Mouse (Mus musculus) thymus, postnatal 4 days (tissue): ENCODE data around the gene Slc5a5.

Source experiments
- DNase-seq: peaks from one replicate; pipeline ENCODE4 v3.0.0; 2021

Slc5a5 gene

DNA sequence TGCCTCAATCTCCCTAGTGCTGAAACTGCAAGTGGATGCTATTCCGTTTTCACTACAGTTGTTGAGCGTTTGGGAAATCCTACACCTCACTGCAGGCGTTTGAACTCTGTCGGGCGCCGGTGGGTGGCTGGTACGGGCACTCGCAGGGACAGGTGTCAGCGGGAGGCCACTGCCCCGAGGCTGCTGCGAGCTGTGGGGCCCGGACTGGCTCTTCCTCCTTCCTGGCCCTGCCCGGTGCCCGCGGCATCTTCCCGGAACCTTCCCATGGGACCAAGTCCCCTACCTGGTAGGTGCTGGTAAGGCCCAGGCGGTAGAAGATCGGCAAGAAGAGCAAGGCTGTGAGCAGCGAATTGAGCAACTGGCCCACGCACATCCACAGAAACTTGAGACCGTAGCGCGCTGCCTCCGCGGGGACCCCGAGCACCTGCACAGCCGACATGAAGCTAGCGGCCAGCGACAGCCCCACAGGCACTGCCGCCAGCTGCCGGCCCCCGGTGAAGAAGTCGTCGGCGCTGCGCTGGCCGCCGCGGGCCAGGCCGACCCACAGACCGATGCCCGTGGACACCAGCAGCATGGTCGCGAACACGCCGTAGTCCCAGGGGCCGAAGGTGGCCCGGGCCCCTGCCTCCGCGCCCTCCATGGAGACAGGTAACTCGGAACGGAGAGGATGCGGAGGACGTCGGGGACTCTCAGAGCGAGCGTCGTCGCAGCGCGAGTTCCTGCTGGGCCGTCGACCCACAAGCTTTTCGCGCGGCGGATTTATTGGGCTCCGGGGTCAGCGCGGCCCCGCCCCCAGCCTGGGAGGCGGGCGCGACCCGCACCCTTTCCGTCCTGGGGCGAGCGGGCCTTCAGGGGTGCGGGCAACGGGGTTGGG lies at the start of gene Slc5a5:
Slc5a5 (minus strand) TSS at position 736 of the 874 bp plus-strand sequence.
- no peak for DNase-seq

- DNase-seq = peak; percentile 20
These were observed 48.9 kb upstream of the Slc5a5 start for GRCm38 (mm10) chr8:70941478-70941877.

- DNase-seq = no peak
These were observed 44.6 kb upstream of the Slc5a5 start for GRCm38 (mm10) chr8:70937200-70937599.

DNA sequence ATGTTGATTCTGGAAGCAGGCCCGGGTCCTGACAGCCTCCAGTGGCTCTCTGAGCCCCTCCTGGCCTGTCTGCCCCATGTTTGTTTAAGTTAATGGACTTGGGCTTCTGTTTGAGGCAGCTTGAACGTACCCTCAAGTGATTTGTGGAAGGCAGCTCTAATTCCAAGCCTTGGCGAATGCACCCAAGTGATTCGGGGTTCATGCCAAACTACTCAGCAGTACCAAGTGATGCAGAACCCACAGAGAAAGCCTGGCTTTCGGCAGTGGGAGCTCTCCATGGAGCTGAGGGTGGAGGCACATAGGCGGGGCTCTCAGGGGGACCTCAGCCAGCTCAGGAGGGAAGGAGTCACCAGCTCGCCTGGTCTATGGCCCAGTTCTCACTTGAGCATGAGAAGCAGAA lies 42.2 kb upstream of the Slc5a5 start:
- no peak for DNase-seq

- no peak for DNase-seq
These were observed 40.5 kb upstream of the Slc5a5 start for GRCm38 (mm10) chr8:70933036-70933435.

GRCm38 (mm10) chr8:70931731-70932130 lies 39.2 kb upstream of the Slc5a5 start:
- DNase-seq = no peak

- DNase-seq = peak; percentile 1
These were observed 36.3 kb upstream of the Slc5a5 start for GRCm38 (mm10) chr8:70928778-70929322.

- peak; percentile 1 for DNase-seq
These were observed 35.5 kb upstream of the Slc5a5 start for GRCm38 (mm10) chr8:70928096-70928495.

DNA sequence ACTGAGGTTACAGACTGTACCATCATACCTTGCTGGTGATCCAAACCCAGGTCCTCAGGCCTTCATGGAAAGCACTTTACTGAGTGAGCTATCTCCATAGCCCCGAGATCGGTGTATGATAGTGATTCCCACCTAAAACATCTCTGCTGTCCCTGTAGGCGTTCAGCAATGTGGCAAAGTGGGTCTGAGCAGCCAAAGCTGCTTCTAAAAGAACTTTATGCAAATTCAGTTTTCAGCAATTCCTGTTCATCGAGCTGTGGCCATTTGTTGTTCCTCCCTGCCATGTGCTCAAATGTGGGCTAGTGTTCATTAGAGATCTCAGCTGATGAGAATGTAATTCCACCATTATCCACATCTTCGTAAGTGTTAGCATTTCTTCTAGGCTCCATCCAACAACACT lies 33.8 kb upstream of the Slc5a5 start:
- DNase-seq = no peak

DNA sequence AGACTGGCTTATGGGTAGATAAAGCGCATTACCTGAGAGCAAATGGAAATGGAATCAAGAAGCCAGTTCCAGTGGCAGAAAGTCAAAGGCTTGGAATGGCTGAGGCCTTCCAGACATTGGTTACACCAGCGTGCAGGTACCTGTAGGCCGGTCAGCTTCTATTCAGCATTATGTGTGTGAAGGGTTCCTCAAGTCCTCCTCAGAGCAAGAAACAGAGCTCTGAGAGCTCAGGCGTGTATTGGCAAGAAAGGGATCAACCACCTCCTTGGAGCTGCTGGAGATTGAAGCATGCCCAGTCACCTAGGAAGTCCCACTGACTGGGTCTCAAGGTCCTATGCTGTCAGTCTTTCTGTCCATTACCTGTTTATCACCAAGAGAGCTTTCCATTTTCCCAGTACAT lies 33.2 kb upstream of the Slc5a5 start:
- DNase-seq = no peak

GRCm38 (mm10) chr8:70924151-70924550 lies 31.6 kb upstream of the Slc5a5 start:
- no peak for DNase-seq

GRCm38 (mm10) chr8:70920049-70920922 lies 27.7 kb upstream of the Slc5a5 start:
- DNase-seq = peak; percentile 14

GRCm38 (mm10) chr8:70914704-70915103 lies 22.1 kb upstream of the Slc5a5 start:
- DNase-seq = no peak

GRCm38 (mm10) chr8:70913523-70913922 lies 21.0 kb upstream of the Slc5a5 start:
- DNase-seq = no peak

DNA sequence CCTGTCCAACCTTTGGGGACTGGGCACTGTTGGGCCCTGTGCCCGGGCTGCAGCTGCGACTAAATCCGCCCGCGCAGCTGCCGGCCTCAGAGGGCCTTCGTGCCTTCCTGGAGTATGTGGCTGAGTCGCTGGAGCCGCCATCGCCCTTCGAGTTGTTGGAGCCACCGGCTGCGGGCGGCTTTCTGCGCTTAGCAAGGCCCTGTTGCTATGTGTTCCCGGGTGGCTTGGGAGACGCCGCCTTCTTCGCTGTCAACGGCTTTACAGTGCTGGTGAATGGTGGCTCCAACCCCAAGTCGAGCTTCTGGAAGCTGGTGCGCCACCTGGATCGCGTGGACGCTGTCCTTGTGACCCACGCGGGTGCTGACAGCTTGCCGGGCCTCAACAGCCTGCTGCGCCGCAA lies 20.4 kb upstream of the Slc5a5 start:
- no peak for DNase-seq

DNA sequence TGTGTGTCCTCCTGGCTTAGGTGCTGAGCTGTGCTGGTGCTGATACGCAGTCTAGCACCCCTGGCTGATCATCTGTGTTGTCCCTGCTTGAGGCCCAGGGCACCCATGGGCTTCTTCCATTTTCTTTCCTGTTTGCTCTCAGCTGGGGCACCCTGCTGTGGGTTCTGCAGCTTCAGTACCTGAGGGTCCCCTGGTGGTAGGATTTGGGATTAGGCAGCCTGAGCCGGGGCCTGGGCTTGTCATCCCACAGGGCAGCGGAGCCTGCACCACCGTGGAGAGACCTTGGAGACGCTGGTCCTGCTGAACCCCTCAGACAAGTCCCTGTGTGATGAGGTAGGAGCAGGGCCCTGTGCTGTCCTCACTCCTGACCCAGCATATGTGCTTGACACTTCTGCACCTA lies 19.0 kb upstream of the Slc5a5 start:
- DNase-seq = peak; percentile 45

GRCm38 (mm10) chr8:70907518-70907917 lies 15.0 kb upstream of the Slc5a5 start:
- DNase-seq = no peak

DNA sequence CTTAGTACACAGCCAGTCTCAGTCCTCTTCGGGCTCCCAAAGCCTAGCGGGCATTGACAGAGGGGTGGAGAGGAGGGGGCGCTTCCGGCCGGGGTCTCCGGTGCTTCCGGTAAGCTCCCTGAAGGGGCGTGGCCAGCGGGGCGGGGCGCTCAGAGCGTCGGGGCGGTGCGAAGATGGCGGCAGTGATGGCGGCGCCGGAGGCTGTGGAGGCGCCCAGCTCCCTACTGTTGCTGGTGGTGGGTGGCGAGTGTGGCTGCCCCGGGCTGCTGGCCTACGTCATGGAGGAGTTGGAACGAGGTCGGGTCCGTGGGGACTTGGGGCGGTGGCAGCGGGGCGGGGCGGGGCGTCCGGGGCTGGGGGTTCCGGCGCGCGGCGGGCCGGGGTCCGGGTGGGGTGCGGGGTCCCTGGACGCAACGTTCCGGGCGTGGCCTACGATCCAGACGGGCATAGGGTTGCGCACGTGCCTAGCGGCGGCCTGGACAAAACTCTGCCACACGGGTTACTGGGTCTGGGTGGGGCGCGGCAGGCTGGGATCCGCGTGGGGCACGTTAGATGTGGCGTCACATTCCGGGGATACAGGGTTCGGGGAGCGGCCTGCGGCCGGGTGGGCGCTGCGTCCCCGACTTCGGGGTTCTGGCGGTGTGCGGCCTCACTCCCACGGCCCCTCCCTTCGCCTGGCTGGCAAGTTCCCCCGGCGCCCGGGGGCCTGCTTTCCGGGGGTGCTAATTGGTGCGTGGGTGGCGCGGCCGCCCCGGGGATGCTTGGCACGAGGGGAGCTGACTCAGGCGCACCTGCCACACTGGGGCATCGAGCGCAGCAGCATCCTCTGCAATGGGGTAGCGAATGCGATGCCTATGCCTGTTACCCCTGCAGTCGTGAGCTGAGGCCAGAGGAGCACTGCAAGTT lies 13.5 kb upstream of the Slc5a5 start, which contains the start of gene Map1s:
Map1s (plus strand) TSS at position 102 of the 906 bp plus-strand sequence.
- peak; percentile 97 for DNase-seq

DNA sequence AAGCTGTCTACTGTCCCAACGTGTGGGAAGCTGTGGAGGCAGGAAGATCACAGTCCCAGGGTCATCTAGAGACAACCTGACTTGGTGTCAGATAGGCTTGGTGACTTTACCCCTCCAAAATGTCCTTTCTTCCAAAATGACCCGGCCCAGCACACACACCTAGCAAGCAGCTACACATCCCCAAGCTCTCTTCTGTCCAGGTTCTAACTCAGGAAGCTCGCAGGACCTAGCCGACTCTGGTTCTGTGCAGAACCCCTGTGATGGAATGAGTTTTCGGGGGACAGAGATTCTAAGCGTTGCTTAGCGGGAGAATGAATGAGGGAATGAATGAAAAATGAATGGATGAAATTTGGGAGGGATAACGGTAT lies 12.9 kb upstream of the Slc5a5 start:
- no peak for DNase-seq

GRCm38 (mm10) chr8:70904532-70904931 lies 12.0 kb upstream of the Slc5a5 start:
- DNase-seq = no peak

GRCm38 (mm10) chr8:70903582-70903981 lies 11.0 kb upstream of the Slc5a5 start:
- DNase-seq = no peak

DNA sequence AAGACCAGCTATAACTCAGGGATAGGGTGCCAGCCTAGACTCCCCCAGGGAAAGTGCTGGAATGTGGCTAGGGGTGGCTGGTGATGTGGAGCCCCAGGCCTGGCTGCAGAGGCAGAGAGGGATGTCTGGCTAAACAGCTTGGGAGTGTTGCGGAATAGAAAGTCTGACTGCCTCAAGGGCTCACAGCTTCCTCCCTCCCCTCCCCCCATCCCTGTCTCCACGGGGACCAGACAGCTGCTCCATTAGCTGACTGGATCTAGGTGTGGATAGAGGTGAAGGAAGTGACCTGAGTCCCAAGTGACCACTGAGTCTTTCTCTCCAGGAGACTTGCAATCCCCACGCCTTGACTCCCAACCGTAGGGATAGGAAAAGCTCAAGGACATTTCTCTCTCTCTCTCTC lies 10.6 kb upstream of the Slc5a5 start:
- no peak for DNase-seq
